Mouse (Mus musculus) urinary bladder, adult 2 months (tissue): ENCODE data around the gene Pnpo. TPM values are rescaled to one million over a fixed set of nuclear protein-coding genes. Genes with fewer than 3 reads are reported as not detected.

Source experiments
- DNase-seq: peaks from one replicate; pipeline ENCODE4 v3.0.0; 2022; ENCODE audit warnings: low spot score
- polyA plus RNA-seq: library from polyadenylated mRNA; depleted of rRNA; stranded (reverse); fragments of >200 nt; gene quantifications from 2 replicates; pipeline ENCODE4 v1.2.3, GENCODE M21; 2012

The Pnpo gene
- polyA plus RNA-seq, 1 experiment = 22.4 TPM

DNA sequence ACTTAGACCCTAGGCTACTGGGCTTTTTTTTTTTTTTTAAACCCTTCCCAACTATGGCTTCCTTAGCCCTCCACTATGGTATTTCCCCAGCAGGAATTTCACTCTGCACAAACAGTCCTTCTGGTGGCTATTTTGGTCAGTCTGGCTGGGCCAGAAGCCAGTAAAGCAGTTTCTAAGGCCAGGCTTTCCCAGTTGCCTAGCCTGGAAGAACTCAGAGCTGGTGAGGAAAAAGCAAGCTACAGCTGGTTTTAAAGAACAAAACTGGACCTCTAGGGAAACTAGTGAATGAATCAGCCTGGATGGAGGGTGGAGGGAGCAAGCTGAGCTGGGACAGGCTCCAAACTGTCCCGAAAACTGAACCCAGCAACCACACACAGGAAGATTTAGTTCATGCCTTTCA, 26.0 kb upstream of the Pnpo start:
- no peak for DNase-seq

DNA sequence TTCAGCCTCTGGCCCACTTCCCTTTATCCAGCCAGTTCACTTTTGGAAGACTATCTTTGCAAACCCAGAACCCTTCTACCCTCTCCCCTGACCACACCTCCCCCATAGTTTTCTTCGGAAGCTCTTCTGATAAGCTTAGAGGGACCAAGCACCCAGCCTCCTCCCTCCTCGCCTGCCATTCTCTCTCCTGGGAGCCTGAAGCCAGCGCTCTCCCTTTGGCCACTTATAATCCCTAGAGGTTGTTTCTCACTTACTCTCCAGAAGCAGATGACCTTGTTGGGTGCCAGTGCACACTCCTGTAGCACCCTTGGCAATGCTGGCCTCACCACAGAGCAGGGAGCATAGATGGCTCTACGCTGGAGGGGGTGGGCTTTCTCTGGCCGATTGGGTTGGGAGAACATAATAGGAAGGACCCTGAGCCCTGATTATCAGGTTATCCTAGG, 25.5 kb upstream of the Pnpo start:
- no peak for DNase-seq

DNA sequence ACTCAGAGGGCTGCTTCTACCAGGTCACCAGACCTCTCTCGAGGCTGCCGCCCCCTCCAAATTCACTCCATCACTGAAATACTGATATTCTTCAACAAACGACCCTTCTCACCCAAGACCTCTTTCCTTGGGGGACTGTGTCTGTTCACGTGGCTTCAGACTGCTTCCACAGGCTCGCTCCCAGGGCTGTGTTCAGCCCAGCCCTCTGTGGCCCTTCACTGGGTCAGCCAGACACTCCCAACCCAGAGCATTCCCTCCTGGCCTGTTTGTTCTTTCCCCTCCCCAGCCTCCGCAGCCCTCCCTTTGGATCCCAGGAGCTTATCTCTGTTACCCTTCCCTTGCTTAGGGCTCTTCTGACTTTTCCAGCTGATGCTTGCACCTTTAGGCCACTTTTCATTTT, 24.7 kb upstream of the Pnpo start:
- DNase-seq = no peak

DNA sequence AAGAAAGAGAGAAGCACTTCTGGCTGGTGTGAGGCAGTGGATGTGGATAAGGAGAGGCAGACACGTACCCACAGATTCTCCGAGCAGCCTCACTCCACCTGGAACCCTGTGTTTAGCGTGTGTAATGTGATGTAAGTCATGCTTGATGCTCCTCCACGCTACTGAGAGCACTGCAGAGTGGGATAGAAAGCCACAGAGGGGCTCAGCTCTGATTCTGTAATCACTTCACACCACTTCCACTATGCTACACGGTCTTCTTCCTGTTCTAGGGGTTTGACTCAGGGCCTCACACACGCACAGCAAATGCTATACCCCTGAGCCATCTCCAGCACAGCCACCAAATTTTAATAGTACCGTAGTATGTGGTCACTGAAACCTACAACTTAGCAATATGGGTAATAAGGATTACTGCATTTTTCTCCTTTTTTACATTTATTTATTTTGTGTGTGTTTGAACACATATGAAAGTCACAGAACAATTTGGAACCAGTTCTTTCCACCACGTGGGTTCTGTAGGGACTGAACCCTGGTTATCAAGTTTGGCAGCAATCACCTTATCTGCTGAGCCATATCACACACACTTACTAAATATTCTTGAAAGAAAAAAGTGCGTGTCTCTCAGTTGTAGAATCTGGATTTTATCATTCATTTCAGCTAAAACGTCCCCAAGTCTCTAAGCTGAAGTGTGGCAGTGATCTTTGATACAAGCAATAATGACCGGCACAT, 23.9 kb upstream of the Pnpo start:
- DNase-seq = no peak

DNA sequence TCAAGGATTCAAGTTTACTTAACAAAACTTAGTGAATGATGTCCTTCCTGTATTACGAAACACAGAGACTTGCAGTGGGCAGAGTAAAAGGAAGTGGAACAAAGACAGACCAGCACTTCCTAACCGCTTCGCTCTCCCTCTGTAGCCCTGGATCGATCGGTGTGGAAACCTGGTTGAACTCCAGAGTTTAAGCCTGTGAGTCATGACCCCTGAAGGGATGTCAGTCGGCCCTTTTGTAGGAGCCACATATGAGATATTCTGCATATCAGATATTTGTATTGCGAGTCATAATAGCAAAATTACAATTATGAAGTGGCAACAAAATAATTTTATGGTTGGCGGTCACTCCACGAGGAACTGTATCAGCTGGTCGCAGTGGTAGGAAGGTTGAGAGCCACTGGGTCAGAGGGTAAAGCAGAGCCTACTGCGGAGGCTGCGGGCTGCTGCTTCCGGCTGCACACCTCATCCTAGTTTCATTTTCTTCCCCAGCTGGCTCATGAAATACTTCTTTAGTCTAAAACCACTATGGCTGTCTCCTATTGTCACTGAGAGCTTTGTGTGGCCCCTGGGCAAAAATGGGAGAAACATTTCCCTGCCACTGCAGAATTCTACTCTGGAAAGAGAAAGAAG, 23.2 kb upstream of the Pnpo start:
- DNase-seq = no peak

DNA sequence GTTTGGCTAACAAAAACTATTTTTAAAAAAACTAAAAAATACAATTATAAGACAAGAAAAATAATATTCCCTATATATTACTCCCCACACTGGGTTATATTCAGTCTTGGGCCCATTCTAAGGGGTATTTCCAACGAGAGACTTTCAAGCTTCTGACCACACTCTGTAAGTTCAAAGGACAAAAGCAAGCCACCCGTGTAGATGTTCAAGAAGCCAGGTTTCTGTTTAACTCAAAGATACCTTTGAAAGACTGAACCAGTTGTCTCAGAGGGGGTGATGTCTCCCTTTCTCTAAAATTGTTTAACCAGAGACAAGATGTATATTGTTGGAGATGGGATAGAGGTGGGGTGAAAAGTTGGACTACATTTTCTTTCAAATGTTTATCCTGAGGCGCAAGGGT, 22.4 kb upstream of the Pnpo start:
- no peak for DNase-seq

DNA sequence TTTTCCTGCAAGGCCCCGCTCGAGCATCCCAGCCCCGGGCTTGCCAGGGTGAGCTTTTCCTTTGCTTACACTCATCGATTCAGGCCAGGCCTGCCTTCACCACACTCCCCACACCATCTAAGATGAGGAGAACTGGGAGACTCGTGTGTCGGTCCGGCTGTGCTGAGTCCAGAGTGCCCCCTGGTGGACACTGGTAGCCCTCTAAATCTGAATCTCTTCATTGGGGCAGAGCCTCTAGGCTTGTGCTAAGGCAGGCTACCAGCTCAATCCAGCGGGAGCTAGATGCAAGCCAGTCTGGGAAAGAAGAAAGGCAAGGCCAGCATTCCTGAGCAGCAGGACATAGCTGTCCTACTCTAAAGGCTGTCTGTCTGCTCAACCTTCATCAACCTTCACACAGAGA, 19.8 kb upstream of the Pnpo start:
- DNase-seq = peak; percentile 71

DNA sequence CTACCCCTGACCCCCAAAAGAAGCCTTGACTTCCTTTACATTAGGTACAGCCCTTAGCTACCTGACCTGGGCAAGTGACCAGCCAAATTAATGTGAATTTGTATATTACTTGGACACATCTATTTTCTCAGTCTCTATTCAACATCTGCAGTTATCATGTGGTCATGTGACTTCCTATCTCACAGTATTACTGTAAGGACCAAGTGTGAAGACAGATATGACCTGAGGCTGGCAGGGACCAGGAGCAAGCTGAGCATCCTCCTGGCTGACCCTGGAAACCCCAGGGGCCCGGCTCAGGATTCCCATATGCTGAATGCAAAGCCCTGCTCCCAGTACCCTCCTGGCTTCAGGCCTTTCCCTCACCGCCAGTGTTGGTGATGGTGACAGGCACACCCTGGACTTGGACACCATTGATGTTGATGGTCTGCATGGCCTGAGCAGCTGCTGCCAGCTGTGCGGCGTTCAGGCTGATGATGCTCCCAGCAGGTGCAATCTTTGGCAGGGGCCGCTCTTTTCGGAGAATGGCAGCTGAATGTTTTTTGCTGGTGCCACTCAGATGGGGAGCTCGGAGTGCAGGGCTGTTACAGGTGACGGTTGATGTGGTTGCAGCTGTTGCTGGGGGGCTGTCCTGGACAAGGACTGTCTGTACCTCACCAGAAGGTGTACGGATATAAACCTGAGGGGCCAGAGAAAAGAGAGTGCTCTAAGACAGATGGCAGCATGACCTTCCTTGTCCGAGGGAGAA, 13.4 kb upstream of the Pnpo start:
- DNase-seq = no peak

DNA sequence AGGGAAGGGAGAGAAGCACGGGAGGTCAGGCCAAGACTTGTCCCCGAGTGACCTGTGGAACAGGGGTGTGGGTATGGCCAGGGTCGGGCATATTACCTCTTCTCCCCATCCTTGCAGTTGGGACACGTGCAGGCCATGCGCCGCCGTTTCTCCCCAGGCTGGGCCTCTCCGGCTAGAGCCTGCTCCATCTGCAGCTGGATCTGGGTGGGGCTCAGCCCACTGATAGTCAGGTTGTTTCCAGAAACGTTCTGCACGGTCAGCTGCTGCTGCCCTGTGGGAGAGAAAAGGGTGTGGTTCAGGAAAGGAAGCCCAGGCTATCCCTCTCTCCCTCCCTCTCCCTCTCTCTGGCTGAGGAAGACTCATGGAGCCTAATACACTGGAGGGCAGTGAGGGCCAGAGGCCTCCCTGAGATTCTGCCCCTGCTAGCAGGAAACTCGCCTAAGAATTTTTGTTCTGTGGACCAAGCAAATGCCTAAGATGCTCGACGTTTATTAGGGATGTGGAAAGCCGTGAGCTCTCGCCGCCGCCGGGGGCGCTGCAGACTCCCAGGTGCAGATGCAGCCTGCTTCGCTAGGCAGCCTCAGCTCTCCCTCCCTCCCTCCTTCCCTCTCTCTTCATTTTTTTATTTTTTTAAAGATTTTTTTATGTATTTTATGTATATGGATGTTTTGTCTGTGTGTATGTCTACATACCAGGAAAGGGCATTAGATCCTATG, 12.4 kb upstream of the Pnpo start:
- no peak for DNase-seq

DNA sequence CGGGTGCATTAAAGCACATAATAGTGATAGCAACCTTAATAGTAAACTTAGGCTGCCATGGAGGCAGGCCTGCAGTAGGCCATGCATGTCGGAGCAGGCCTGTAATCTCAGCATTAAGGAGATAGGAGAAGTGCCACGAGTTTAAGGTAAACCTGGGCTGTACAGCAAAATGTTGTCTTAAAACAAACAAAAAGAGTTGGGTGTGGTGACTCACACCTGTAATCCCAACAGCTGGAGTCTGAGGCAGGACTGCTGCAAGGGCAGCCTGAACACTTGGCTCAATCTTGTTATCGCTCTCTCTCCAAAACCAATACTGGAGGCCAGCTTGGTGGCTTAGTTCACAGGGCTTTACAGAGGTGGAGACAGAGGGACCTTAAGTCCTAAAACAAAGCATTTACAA, 11.3 kb upstream of the Pnpo start:
- DNase-seq = no peak

DNA sequence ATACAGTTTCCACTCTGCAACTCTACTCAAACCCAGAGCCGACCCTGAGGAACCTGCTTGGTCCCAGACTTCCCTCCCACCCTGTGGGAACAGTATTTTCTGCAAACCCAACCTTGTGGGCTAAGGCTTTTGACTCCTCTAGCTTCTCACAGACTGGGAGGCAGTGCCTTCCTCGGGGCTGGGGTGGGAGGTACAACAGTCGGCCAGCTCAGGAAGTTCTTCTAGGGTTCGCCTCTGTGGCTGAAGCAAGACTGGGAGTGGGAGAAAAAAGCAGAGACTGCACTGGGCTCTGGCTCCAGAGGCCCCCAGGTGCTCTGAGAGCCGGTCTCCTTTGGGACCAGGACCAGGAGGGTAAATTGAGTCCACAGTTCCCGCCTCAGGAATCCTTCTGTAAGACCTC, 9.1 kb upstream of the Pnpo start:
- no peak for DNase-seq

DNA sequence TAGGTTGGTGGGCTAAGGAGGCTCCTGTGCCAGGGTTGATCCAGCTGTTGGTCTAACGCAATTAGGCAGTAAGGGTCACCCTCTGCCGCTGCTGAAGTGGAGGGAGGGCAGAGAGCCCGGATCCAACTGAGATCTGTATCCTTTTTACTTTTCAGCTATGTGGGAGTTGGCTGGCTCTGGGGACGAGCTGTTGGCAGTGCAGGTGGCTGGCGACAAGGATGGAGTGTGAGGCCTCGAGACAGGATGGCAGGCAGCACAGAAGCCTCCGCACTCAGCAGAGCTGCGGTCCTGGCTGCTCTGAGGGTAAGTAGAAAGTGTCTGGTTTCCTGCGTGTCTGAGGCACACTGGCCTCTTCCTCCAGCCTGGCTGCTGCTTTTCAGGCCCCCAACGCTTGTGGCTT, 8.6 kb upstream of the Pnpo start:
- DNase-seq = no peak

DNA sequence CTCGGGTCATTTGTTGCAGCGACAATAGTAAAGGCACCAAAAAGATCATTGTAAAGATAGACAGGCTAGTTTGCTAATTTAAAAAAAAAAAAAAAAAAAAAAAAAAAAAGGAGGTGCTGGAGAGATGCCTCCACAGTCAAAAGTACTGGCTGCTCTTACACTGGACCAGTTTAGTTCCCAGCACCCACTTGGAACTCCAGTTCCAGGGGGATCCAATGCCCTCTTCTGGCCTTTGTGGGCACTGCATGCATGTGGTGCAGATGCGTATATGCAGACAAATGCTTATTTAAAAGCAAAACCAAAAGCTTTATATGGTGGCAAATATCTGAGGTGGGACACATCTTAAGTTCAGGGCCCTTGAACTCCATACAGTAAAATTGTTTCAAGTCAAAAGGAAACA, 7.0 kb upstream of the Pnpo start:
- DNase-seq = no peak

DNA sequence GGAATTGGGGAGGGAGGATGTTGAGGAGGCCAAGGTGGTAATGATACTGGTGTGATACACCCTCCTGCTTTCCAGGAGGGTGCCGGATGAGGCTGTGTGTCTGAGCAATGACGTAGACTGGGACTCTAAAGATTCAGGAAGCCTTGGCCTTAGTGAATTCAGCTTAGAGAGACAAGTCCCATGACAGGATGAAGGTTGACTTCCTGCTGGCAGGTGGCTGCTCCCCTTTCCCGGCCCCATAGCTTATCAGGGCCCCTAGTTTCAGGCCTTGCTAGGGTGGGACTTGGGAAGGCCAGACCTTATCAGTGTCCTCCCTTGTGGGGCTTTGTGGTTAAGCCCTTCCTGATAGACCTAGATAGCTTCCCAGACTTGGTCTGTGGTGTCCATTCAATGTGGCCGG, 4.1 kb upstream of the Pnpo start:
- no peak for DNase-seq

DNA sequence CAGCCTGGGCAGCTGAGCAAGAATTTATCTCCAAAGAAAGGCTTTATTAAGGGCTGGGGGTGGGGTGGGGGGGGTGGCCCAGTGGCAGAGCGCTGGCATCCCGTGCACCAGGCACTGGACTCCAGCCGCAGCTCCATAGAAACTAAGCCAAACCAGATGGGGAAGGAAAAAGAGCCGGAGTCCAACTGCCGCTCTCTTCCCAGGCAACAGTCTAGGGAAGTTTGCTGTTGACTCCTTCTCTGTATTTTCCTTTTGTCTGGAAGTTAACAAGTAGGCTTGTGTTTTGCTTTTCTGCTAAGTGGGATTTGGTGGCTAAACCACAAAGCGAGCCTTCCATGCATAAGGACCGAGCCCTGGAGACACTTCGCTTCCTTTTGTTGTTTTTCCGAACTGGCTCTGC, 2.7 kb upstream of the Pnpo start:
- DNase-seq = no peak

DNA sequence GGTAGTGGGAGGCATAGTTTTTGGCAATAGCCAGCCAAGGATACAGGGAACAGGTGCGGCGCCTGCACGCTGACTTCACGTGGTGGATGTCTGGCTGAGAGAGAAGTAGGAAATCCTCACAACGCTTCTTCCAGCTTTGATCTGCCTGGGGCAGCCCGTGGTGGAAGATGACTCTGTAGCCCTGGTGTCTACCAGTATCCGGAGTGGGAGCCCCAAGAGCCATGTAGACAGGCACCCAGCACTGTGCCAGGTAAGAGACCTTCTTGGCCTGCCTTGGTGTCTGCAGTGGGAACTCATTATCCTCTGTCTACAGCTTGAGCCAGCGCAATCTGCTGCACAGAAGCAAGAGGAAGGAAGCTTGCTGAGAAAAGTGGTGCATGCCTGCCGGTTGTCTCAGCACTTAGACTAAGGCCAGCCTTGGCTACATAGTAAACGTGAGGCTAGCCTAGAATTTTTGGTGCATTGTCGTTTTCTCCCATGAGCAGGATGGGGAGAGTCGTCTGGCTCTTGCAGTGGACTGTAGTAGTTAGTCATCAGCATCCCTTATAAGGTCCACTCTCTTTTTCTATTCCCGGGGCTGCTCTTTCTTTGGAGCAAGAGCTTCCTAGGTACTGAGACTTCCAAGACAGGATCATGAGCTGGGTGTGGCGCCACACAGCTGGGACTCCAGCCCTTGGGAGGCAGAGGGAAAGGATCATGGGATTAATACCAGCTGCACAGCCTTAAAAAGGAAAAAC, 1.2 kb upstream of the Pnpo start:
- DNase-seq = no peak

DNA sequence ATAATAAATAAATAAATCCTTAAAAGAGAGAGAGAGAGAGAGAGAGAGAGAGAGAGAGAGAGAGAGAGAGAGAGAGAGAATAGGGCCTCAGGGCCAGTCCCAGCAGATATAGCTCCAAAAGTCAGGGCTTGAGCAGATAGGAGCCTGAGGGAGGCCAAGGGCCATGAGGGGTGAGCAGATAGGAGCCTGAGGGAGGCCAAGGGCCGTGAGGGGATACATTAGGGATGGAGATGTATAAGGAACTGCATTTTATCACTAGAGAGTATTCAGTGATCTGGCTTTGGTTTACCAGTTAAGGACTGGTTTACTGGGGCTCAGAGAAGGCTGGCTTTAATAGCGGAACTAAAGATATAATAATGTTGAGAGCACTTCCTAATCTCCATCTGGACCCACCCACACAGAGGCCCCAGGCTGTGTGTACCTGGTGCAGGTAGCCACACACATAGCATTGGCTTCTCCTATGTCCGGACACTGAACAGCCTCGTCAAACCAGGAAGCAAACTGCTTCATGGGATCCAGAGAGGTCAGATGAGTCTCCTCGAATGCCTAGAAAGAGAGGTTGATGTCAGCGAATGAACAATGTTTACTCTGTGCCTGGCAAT, 1.7 kb downstream of the Pnpo start:
- no peak for DNase-seq

DNA sequence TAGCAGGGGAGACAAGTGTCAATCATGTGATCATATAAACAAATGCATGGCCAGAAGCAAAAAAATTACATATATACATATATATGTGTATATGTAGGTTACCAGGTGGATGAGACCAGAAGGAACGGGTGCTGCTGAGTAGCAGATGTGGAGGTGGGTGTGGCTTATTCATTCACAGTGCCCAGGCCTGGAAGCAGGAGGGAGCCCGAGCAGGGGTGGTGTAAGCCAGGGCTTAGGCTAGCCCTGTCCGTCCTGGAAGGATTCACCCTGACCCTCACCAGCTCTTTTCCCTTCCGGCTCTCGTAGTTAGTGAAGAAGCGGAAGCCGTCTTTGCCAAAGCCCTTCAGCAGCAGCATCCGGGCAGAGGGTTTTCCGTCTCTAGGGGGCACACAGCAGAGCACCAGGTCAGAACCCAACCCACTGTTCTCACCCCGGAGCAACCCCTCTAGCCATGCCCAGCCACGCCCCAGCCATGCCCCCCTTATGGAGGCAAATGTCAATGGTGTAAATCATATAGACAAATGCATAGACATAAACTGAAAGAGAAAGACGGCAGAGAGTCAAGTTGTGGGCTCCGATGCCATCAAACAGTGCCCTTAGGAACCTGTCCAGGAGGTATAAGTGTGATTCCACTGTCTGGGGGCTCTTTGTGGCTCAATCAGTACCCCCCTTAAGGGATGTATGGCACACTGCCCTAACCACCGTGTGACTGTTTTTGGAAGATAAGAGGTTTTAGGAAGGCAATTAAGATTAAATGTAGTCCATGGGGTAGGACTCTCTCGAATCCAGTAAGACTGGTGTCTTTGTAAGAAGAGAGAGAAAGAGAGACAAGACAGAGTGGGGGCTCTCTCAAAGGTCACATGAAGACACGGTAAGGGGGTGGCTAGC, 3.0 kb downstream of the Pnpo start:
- DNase-seq = no peak

DNA sequence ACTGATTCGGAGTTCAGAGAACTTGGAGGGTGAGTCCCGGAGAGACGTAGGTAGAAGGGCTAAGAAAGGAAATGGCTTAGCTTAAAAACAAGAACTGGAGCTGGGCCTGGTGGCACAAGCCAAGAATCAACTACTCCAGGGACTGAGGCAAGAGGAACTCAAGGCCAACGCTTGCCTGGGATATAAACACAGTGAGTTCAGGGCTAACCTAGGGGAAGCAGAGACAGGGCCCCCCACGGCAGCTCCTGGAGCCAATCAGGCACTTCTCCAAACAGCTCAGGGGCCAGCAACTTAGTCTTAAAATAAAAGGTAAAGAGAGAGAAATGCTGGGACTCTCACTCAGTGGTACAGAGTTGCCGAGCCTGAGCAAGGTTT, 5.4 kb downstream of the Pnpo start:
- no peak for DNase-seq
